Comparison of ENCODE assay signal across 13 mouse cellular contexts in genomic region chr6:136421059-136421458, GRCm38 (mm10). TPM values are rescaled to one million over a fixed set of nuclear protein-coding genes. Genes with fewer than 3 reads are reported as not detected.
DNase-seq lines count a peak whose midpoint lies in the region; TF ChIP-seq lines count a peak whose summit lies in the region.
"Had no signal": no experiment of that assay in that cellular context is flagged by ENCODE, and none has a peak within 500 bp of the region (broad histone marks: within the 10 kb centered on the region; RNA-seq: fewer than 3 reads in every experiment).

No protein-coding gene starts in this region.

- TF ChIP-seq POLR2A in heart, adult 2 months (IDR thresholded peaks at IDR 0.05; ENCODE audit: insufficient read depth, low read depth, low read length), result no peak
- TF ChIP-seq POLR2A in cortical plate, adult 2 months (IDR thresholded peaks at IDR 0.05; ENCODE audit: extremely low read depth, insufficient read depth, low read length), result no peak

- H3K36me3 ChIP-seq in heart, adult 2 months (ENCODE audit: control insufficient read depth, insufficient read depth, low read length), result no peaks in the 10 kb centered on the region
- H3K36me3 ChIP-seq: forebrain, embryonic 12.5 days had no signal

- H3K79me2 ChIP-seq in heart, adult 2 months (replicated peaks; ENCODE audit: control insufficient read depth, insufficient read depth, low read length), result no peaks in the 10 kb centered on the region

- H3K4me3 ChIP-seq in heart, adult 2 months, result no peak overlapping the region
- no peak overlapping the region for H3K4me3 ChIP-seq in cortical plate, adult 2 months (ENCODE audit: insufficient read depth, low read length)
- H3K4me3 ChIP-seq: forebrain, embryonic 12.5 days had no signal

- H3K9ac ChIP-seq in heart, adult 2 months (ENCODE audit: low read depth, low read length), result no peak overlapping the region
- H3K9ac ChIP-seq: forebrain, embryonic 12.5 days had no signal

- TF ChIP-seq CTCF in heart, adult 2 months (IDR thresholded peaks at IDR 0.05), result peak; percentile 35
- 0 out of 2 replicates have a peak, but pooled peaks have one; percentile 8 for TF ChIP-seq CTCF in cortical plate, adult 2 months (IDR thresholded peaks at IDR 0.05; ENCODE audit: extremely low read depth, insufficient read depth, low read length)

- DNase-seq in heart, adult 2 months, result no peak
- no peak for DNase-seq in heart, postnatal 10 days
- DNase-seq in thymus, postnatal 0 days (ENCODE audit: low spot score), result peak; percentile 48
- DNase-seq in thymus, adult 18-20 months, result no peak
- peak; percentile 45 for DNase-seq in thymus, postnatal 4 days
- DNase-seq in cerebellum, postnatal 36 days, result no peak
- DNase-seq in lung, postnatal 14 days, result no peak
- DNase-seq: cerebellum, postnatal 10 days; lung, adult 2 months had no signal

- H3K27ac ChIP-seq in heart, adult 2 months, result no peak overlapping the region
- no peak overlapping the region for H3K27ac ChIP-seq in cortical plate, adult 2 months (ENCODE audit: insufficient read depth, low read length)
- H3K27ac ChIP-seq: forebrain, embryonic 12.5 days had no signal

- WGBS in heart, adult 2 months, result 74% methylated on average over 3 of the region's 3 CpGs

- TF ChIP-seq EP300 in heart, adult 2 months (IDR thresholded peaks at IDR 0.05; ENCODE audit: insufficient read depth, low read depth, low read length), result no peak

- no peaks in the 10 kb centered on the region for H3K4me1 ChIP-seq in heart, adult 2 months (ENCODE audit: control insufficient read depth, insufficient read depth, low read length)
- no peaks in the 10 kb centered on the region for H3K4me1 ChIP-seq in cortical plate, adult 2 months (ENCODE audit: control insufficient read depth, insufficient read depth, low read length)
- H3K4me1 ChIP-seq: forebrain, embryonic 12.5 days had no signal

- intact Hi-C loops in heart, adult 2 months (cut with DNase I), result loop anchor here (5.0 kb wide), 2 partner anchors 186 to 301 kb away; no protein-coding TSS in a partner anchor
- intact Hi-C loops in heart, postnatal 10 days (cut with DNase I), result loop anchor here (5.0 kb wide), 2 partner anchors 201 to 321 kb away; no protein-coding TSS in a partner anchor

- no peaks in the 10 kb centered on the region for H3K27me3 ChIP-seq in heart, adult 2 months (ENCODE audit: control insufficient read depth, insufficient read depth, low read length)
- H3K27me3 ChIP-seq: forebrain, embryonic 12.5 days had no signal

RNA-seq across cellular contexts. Expression of gene E330021D16Rik, which starts 5.7 kb away (rescaled TPM):
- not detected for total RNA-seq in heart, adult 2 months (2021)
- polyA plus RNA-seq in heart, adult 2 months (2012; rRNA removed), result not detected in 2 replicates
- total RNA-seq in heart, postnatal 10 days (2021), result not detected
- 0.08 and 0.13 TPM in 2 replicates for polyA plus RNA-seq in thymus, postnatal 0 days (2015; fragmentation: Nextera tagmentation; extraction: Ambion mirVana)
- polyA plus RNA-seq in cortical plate, adult 2 months (2012; rRNA removed), result not detected in 2 replicates
- total RNA-seq: heart, postnatal 25 days; layer of hippocampus, postnatal 10 days had no signal
- polyA plus RNA-seq: forebrain, embryonic 12.5 days had no signal

Comparison
In these comparisons a context has a peak if more than half of its experiments do, and no peak if none do; other contexts are left out.
1. DNase-seq: peak in thymus, postnatal 0 days (single experiment) and thymus, postnatal 4 days (single experiment); none in heart, adult 2 months (0 of 2), heart, postnatal 10 days (0 of 2), thymus, adult 18-20 months (0 of 2), cerebellum, postnatal 36 days (0 of 2) and lung, postnatal 14 days (single experiment).